Mouse (Mus musculus): ENCODE results near the gene Rps8. TPM values are rescaled to one million over a fixed set of nuclear protein-coding genes. Genes with fewer than 3 reads are reported as not detected.
A peak's percentile ranks its signal among the peaks of the same experiment; 100 is the strongest.

Rps8 gene
- total RNA-seq, 2 experiments from 2014 or later, result 2,839 to 4,230 TPM

DNA sequence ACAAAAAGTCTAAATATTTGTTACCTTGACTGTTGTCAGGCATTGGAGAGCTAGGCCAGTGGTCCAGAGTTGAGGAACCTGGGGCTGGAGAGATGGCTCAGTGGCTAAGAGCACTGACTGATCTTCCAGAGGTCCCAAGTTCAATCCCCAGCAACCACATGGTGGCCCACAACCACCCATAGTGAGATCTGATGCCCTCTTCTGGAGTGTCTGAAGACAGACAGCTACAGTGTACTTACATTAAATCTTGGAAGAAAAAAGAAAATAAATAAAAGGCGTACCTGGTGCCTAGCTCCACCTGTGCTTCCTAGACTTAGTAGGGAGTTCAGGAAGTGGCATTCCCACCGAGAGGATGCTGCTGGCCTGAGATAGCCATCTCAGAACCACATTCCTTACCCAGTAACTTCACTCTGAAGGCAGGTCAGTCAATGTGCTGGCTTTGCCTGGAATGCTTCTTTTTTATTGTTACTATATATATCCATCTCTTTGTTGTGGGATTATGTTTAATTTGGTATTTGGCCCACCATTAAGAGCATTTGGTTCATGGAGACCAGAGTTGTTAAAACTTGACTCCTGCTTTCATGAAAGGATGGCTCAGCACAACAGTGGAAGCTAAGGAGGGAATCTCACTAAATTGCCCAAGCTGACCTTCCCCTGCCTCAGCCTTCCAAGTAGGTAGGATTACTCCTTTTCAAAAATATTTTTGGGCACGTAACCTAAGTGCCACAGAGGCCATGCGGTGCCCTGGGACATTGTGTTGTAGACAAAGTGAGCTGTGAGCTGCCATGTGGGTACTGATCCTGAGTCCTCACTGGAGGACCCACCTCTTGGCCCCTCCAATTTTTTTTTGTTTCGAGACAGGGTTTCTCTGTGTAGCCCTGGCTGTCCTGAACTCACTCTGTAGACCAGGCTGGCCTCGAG is 6.5 kb downstream of the Rps8 start:
- ATAC-seq (replicated peaks; ENCODE audit: poor library complexity, severe bottlenecking), result no peak

DNA sequence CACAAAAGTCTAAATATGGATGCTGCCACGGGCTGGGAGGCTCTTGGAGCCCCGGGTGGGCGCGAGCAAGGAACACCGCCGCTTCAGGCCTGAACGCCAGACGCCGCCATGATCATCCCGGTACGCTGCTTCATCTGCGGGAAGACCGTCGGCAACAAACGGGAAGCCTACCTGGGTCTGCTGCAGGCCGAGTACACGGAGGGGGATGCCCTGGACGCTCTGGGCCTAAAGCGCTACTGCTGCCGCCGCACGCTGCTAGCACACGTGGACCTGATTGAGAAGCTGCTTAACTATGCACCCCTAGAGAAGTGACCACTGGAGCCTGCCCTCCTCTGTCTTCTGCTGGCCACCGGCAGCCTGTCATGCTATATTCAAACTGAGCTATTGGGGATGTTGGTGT is 7.2 kb downstream of the Rps8 start:
- no peak for ATAC-seq (replicated peaks; ENCODE audit: poor library complexity, severe bottlenecking)

DNA sequence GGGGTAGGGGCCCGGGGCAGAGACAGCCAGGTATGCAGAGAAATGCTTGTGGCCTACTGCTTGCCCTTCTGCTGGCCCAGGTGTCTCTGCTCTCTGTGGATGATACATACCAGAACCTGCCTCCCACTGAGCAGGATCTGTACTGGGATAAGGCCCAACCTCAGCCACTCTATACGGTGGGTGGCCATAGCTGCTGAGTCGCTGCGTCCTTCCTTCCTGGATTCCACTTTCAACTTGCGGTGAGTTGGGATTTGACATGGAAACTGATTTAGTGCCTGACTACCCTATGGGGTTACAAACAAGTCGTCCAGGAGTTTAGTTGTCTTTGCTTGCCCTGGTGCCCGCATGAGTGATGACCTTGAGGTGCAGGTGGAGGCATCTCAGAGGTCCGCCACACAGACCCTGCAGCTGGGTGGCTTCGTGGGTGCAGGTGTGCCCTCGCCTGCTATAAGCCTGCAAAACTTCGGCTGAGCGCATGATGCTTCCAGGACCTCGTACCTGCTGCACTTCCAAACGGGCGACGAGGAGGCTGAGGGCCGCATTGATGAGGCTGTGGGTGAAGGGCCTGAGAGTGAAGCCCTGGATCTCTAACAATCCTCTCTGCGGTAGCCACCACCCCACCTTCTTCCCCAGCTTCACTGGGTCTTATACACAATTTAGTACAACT is 7.9 kb downstream of the Rps8 start:
- ATAC-seq (replicated peaks; ENCODE audit: poor library complexity, severe bottlenecking), result no peak

DNA sequence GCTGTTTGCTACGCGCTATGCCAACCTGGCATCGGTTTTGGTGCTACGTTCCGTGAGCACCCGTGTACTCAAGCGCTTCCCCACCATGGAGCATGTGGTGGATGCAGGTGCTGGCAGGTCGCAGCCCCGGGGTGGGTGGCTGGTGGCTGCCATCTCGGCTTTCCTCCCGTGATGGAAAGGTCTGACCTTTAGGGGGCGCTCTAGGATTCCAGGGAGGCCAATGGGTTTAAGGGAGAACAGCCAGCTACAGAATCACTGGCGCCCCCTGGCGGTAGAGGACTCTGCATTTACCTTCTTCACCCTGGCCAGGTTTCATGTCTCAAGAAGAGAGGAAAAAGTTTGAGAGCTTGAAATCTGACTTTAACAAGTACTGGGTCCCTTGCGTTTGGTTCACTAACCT is 9.9 kb downstream of the Rps8 start:
- ATAC-seq (replicated peaks; ENCODE audit: poor library complexity, severe bottlenecking), result peak; percentile 78

DNA sequence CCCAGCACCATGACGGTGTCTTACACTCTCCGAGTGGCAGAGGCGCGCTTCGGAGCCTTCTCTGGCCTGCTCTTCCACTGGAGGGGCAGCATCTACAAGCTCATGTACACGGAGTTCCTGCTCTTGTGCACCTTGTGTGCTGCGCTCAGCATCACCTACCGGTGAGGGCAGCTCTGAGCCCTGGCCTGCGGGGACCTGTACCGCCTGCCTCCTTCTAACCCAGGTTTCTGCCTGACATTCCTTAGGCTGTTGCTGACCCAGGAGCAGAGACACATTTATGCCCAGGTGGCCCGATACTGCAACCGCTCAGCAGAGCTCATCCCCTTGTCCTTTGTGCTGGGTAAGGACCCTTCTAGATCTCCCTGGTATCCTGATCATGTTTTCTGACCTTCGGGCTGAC is 10.8 kb downstream of the Rps8 start:
- no peak for ATAC-seq (replicated peaks; ENCODE audit: poor library complexity, severe bottlenecking)

DNA sequence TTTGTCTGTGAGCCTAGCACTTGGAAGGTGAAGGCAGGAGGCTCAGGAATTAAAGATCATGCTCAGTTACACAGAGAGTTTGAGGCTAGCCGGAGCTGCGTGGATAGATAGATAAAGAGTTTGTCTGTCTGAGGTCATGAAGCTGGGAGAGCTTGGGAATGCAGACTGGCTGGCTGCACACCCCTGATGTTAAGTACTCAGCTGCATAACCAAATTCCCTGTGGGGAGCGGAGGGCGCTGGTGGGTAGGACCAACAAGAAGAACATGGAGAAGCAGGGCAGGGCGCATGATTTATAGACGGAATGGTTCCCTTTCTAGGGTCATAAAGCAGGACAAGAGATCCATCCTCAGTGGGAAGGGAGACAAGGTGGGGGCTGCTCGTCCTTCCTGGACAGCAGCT is 13.0 kb downstream of the Rps8 start:
- ATAC-seq (replicated peaks; ENCODE audit: poor library complexity, severe bottlenecking), result no peak

DNA sequence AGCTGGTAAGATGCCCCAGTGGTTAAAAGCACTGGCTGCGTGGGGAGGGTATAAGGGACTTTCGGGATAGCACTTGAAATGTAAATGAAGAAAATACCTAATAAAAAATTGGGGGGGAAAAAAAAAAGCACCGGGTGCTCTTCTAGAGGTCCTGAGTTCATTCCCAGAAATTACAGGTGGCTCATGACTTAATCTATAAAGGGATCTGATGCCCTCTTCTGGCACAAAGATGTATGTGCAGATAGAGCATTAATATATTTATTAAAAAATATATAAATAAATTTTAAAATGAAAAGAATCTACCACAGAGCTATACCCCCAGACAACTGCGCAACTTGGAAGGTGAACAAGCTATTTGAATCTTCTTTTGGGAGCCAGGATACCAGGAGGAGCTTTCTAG is 15.4 kb downstream of the Rps8 start:
- ATAC-seq (replicated peaks; ENCODE audit: poor library complexity, severe bottlenecking), result no peak

DNA sequence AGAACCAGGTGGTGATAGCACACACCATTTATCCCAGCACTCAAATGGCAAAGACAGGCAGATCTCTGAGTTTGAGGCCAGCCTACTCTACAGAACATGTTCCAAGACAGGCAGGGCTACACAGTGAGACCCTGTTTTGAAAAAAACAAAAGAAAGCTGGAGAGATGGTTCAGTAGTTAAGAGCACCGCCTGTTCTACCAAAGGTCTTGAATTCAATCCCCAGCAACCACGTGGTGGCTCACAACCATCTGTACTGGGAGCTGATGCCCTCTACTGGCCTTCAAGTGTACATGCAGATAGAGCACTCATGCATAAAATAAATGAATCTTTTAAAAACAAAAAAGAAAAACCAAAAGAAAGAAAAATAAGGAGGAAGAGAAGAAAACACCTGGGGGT is 16.8 kb downstream of the Rps8 start:
- ATAC-seq (replicated peaks; ENCODE audit: poor library complexity, severe bottlenecking), result peak; percentile 49; the same call in 1 of the 2 replicates

DNA sequence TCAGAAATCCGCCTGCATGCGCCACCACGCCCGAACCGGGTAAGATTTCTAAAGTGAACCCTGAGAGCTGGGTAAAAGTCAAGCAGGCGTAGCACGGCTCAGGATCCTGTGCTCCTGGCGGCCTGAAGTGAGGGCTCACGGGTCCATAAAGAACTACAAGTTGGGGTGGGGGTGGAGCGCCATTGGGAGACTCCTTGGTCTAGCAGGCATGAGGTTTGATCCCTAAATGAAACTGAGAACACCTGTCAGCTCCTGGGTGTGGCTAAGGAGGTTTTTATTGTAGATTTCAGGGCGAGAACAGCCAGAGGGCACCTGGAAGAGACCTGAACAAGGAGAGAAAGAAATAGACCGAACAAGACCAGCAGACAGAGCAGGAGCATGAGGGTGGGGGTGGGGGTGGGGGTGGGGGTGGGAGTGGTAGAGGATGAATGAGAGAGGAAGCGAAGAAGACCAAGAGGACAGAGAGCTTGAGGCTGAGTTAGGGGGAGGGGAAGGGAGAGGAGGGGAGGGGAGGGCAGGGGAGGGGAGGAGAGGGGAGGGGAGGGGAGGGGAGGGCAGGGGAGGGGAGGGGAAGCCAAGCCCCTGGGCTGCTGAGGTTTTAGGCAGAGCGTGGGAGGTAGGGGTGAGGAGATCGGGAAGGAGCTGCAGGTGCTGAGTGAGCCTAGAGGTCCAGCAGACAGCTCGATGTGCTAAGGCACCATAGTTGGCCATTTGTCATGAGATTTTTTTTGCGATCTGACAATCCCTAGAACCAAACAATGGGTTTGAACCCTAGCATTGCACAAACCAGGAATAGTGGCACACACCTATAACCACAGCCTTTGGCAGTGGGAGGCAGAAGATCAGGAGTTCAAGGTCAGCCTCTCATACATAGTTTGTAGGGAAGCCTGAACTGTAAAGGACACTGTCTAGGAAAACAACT is 17.5 kb downstream of the Rps8 start:
- no peak for ATAC-seq (replicated peaks; ENCODE audit: poor library complexity, severe bottlenecking)

DNA sequence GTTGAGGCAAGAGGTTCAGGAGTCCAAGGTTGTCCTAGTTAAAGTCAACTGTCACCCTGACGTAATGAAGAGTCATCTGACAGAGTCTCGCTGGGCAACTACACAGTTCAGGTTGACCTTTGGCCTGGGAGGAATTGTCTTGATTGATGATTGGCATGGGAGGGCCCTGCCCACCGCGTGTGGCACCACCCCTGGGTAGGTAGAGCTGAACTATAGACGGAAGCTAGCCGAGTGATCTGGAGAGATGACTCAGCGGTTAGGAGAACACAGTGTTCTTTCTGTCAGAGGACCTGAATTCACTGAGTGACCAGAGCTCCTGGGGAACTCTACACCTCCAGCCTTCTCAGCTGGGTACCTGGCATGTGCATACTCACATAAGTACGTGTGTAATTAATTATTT is 20.0 kb downstream of the Rps8 start:
- 0 out of 2 replicates have a peak, but pooled peaks have one; percentile 8 for ATAC-seq (replicated peaks; ENCODE audit: poor library complexity, severe bottlenecking)

DNA sequence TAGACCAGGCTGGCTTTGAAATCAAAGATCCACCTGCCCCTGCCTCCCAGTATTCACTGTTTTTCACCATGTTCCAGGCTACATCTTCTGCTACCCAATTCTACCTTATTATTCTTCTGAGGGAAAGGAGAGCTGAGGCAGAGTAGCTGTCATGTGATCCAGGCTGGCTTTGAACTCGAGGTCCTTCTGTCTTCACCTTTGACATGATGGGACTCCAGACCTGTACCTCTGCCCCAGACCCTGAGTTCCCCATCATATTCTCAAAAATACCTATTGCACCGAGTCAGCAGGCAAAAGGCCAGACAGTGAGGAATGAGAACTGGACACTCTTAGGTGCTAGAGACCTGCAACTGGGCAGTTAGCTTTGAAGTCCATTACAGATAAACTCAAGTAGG is 21.4 kb downstream of the Rps8 start:
- no peak for ATAC-seq (replicated peaks; ENCODE audit: poor library complexity, severe bottlenecking)

DNA sequence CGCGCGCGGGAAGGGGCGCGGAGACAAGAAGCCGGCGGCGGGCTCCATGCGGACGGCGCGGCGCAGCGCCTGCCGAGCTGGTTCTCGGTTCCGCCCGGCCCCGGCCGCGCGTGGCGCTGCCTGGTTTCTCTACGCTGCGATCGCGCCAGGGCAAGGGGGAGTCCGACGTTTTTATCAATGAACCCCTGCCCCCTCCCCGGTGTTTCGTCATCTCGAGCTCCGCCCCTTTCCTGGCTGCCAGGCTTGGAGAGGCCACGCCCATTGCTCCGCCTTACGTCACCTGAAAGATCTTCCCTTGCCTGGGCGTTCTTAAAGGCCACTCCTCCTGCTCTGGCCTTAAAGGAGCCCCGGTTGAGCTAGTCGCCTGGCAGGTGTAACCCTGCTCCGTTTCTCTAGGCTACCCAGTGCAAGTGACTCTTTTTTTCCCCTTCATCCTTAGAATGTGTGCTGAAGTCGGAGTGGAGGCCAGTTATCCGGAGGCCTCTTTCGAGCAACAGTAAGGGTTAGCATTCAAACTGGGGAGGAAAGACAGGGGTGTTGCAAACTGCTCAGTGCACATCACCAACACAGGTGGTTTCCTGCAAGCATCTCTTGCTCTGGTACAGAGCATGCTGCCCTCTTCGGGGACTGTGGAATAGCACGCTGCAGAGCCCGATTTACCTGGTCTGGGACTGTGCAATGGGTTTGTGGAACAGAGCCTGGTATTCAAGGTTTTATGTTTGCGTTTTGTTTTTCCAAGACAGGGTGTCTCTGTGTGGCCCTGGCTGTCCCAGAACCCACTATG is 22.0 kb downstream of the Rps8 start, which contains the start of gene Plk3:
Gene Plk3, minus strand, starts transcription at position 147 of the 784 bp plus-strand sequence.
- ATAC-seq (replicated peaks; ENCODE audit: poor library complexity, severe bottlenecking), result peak; percentile 89

DNA sequence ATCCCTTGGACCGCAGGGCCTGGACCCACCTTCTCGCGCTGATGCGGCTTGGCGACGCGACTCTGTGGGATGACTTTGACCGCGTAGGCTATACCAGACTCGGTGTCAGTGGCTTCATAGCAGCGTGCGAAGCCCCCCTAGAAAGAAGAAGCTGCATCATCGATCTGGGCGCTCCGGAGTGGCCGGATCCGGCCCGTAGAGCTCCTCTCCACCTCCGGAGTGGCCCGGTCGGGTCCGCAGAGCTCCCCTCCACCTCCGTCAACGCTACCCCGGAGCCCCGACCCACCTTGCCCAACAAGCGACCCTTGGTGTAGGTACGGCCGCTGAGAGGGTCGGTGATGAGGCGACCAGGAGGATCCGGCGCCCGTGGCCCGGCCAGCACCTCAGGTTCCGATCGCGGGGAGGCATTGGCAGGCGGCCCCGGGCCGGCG is 22.7 kb downstream of the Rps8 start:
- ATAC-seq (replicated peaks; ENCODE audit: poor library complexity, severe bottlenecking), result peak; percentile 13

DNA sequence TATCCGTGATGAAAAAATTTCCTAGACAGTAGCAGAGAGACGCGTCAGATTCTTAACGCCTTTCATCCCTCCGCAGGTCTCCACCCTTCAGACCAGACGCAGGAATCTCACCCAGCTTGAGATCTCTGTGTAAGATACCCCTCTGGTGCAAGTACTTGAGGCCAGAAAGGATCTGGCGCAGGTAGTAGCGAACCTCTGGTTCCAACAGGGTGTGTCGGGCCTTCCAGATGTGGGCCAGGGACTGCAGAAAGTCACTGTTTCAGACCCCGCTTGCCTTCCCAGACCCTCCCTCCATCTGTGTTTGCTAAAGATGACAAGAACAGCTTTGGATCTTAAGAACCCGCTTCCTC is 23.3 kb downstream of the Rps8 start:
- ATAC-seq (replicated peaks; ENCODE audit: poor library complexity, severe bottlenecking), result no peak

DNA sequence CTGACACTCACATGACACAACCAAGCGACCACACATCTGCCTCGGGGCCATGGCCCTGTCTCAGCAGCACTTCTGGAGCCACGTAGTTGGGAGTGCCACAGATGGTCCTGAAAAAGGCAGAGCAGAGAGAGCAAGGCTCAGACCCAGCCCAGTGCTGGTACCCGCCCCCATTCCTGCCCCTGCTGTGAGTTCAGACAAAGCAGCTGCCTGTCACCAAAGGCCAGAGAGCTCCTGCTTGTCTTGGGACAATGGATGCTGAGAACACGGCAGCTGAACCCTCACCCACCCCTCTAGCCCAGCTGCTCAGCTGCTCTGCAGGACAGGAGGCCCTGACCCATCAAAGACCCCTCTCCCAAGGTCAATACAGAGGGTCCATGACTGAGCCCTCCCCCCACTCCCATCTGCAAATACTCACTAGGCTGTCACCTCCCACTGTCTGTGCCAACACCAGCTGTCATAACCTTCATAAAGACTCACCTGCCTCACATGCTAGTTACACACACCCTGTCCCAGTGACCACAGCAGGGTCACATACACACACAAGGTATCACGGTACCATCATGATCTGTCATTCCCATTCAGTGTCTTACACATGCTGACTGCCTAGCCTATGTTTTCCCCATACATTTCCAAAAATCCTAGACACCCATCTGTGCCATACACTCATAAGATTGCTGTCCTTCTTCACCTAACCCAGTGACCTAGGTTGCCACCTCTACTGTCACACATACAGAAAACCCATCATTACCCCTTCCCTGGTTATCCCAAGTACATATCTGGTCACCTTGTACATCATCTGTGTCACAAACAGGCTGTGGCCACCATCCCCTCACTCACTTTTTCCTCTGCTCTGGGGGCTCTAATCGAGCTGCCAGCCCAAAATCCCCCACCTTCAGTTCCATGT is 23.9 kb downstream of the Rps8 start:
- no peak for ATAC-seq (replicated peaks; ENCODE audit: poor library complexity, severe bottlenecking)

DNA sequence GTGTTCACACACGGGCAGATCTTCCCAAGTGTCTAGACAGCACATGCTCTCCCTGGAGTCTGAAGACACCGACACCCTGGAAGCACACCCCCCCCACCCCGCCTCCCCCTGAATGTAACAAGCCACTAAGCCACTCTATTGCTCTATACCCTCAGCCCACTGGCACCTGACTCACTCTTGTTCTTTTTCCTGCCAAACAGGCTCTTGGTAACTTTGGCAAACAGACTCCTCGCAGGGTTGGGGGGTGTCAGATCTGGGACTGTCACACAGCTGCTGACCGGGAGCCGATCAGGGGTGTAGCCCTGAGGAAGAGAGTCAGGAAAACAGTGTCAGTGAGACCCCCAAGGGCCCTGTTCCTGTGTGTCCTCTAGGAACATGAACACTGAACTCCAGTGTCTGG is 24.8 kb downstream of the Rps8 start:
- no peak for ATAC-seq (replicated peaks; ENCODE audit: poor library complexity, severe bottlenecking)

DNA sequence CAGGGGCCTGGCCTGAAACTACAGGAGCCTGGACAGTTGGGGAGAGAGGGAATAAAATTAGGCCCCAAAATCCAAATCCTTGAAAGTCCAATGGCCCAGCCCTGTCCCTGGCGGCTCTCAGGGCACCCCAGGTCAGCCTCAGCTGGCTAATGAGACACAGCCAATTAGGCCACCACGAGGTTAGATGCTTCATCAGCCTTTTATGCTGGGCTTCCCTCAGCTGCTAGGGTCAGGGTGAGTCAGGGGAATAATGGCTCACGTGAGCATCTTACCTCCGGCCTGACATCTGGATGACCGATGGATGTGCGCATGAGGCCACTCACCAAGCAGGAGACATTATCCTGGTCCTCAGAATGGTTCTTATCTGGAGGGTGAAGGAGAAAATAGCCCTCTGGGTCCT is 25.3 kb downstream of the Rps8 start:
- ATAC-seq (replicated peaks; ENCODE audit: poor library complexity, severe bottlenecking), result no peak

DNA sequence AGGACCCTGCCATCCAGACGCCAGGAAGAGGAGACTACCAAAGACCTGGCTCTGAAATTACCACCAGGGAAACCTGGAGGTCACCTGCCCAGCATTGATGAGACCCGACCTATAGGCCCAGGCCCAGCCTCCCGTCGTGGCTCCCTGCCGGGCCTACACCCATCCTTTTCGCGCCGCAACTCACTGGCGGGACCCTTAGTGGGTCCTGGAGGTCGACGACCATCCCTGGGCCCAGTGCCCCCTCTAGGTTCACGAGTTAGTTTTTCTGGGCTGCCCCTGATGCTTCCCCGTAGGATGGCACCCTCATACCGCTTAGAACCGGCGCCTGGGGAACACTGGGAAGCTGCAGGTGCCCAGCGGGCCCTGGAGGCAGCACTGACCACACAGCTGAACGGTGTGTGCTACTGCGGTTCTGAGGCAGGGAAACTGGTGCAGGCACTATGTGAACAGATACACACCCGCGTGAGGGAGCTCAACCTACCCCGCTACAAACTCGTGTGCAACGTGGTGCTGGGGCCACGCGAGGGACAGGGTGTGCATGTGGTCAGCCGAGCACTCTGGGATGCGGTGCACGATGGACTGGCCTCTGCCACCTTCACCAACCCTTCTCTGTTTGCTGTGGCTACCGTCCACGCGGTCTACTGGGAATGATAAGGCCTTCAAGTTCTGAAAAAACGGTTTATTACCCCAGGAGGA is 27.9 kb downstream of the Rps8 start:
- ATAC-seq (replicated peaks; ENCODE audit: poor library complexity, severe bottlenecking), result no peak
